Mouse (Mus musculus): ENCODE measurements around the gene Plxna2. TPM values are rescaled to one million over a fixed set of nuclear protein-coding genes. Genes with fewer than 3 reads are reported as not detected.

The Plxna2 gene
- polyA plus RNA-seq, 1 experiment: 1.6 TPM

DNA sequence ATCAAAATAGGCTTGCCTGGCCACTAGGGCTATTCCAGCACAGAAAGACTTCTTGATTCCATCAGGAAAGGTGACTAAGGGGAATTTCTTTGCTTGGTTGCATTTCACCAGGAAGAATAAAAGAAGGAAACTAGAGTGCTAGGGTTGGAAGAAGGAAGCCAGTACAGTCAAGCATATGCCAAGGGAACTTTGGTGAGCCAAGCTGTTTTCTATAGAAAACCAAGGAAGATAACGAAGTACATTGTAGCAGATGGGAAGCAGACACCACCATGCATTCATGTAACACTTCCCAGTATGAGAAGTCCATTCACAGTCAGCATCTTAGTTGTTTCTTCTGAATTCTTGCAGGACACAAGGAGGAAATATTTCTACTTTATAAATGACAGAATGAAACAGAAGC, 5.4 kb upstream of the Plxna2 start:
- Histone ChIP-seq H3K36me3 (ENCODE audit: control insufficient read depth, insufficient read depth, low read length, poor library complexity, severe bottlenecking) (no peaks in the 10 kb centered on the region), H3K9me3 (replicated peaks; ENCODE audit: control insufficient read depth, insufficient read depth, low read length, poor library complexity, severe bottlenecking) (no peaks in the 10 kb centered on the region), H3K27me3 (ENCODE audit: control insufficient read depth, insufficient read depth, low read length, poor library complexity, severe bottlenecking) (no peaks in the 10 kb centered on the region), H3K4me1 (ENCODE audit: control insufficient read depth, insufficient read depth, low read length) (peaks cover 1% of the 10 kb centered on the region), H3K27ac (ENCODE audit: insufficient read depth, low read length) (no peak overlapping the region), H3K9ac (ENCODE audit: low read depth, poor library complexity, severe bottlenecking) (no peak overlapping the region), H3K4me3 (ENCODE audit: low read depth, low read length) (no peak overlapping the region)
- TF ChIP-seq EP300 (IDR thresholded peaks at IDR 0.05; ENCODE audit: insufficient read depth, low read depth, low read length) (no peak), CTCF (IDR thresholded peaks at IDR 0.05; ENCODE audit: low read depth, low read length) (no peak), POLR2A (IDR thresholded peaks at IDR 0.05; ENCODE audit: insufficient read depth, low read length) (no peak)

DNA sequence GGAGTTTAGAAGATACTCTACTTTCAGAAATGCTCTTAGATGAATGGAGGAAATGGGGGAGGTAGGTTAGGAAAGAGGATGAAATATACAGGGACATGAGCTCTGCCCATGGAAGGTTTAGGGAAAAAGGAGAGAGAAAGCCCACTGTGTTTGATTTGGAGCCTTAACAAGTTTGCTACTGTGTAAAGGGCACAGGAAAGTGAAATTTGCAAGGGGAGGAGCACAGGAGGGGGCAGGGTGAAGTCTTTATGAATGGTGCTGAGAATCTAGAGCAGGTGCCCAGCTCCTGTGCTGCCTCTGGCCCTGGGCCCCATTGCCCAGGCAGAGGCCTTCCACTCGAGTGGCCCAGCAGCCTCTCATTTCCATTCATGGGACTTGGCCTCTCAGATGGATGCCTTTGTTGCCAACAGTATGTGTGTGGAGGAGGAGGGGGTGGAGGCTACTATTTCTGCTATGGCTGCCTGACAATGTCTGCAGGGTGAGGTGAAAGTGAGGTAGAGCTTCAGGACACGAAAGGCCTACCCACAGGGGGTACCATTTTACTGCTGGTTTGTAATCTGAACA, 4.7 kb upstream of the Plxna2 start:
- H3K9me3 ChIP-seq (replicated peaks; ENCODE audit: control insufficient read depth, insufficient read depth, low read length, poor library complexity, severe bottlenecking): no peaks in the 10 kb centered on the region
- no peak overlapping the region for H3K9ac ChIP-seq (ENCODE audit: low read depth, poor library complexity, severe bottlenecking)
- H3K36me3 ChIP-seq (ENCODE audit: control insufficient read depth, insufficient read depth, low read length, poor library complexity, severe bottlenecking): no peaks in the 10 kb centered on the region
- peaks cover 1% of the 10 kb centered on the region for H3K4me1 ChIP-seq (ENCODE audit: control insufficient read depth, insufficient read depth, low read length)
- no peak for TF ChIP-seq CTCF (IDR thresholded peaks at IDR 0.05; ENCODE audit: low read depth, low read length)
- TF ChIP-seq POLR2A (IDR thresholded peaks at IDR 0.05; ENCODE audit: insufficient read depth, low read length): no peak
- no peak for TF ChIP-seq EP300 (IDR thresholded peaks at IDR 0.05; ENCODE audit: insufficient read depth, low read depth, low read length)
- H3K27ac ChIP-seq (ENCODE audit: insufficient read depth, low read length): no peak overlapping the region
- H3K27me3 ChIP-seq (ENCODE audit: control insufficient read depth, insufficient read depth, low read length, poor library complexity, severe bottlenecking): no peaks in the 10 kb centered on the region
- H3K4me3 ChIP-seq (ENCODE audit: low read depth, low read length): no peak overlapping the region

DNA sequence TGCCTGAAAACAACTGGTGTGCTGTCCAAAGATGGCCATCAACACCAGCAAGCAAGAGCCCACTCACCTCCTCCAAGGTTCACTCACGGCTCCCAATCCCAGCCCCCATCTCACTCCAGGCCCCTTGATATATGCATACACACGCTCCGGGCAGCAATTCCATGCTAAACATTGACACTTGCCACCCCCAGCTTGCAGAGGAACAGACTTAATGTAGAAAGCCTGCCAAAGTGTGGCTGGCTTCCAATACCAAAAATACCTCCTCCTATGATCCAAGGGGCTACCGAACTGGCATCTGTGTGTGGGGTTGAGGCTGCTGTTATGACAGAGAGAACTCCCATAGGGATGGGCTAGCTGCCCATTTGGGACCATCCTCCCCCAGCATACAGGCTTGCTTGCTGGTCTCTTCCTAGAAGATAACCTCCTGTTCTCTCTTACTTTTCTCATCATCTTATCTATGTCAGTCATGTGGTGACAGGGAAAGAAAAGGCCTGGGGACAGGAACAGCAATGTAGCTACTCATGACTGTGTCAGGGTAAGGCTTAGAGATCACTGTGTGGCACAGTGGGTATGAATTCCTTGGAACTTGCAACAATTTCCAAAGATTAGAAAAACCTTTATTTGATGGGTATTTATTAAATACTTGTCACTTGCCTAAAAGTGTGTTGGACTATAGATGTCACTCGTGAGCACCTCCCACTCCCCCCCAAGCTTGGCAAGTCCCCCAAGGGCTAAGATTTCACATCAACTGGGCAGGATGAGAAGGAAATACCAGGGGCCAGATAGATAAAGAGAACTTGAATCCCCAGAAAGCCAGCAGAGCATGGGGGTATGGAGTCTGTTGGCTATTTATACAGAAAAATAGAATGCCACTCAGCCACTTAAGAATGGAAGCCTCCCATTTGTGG, 3.8 kb upstream of the Plxna2 start:
- Histone ChIP-seq H3K27ac (ENCODE audit: insufficient read depth, low read length) (no peak overlapping the region), H3K27me3 (ENCODE audit: control insufficient read depth, insufficient read depth, low read length, poor library complexity, severe bottlenecking) (no peaks in the 10 kb centered on the region), H3K4me3 (ENCODE audit: low read depth, low read length) (no peak overlapping the region), H3K9me3 (replicated peaks; ENCODE audit: control insufficient read depth, insufficient read depth, low read length, poor library complexity, severe bottlenecking) (no peaks in the 10 kb centered on the region), H3K4me1 (ENCODE audit: control insufficient read depth, insufficient read depth, low read length) (peaks cover 1% of the 10 kb centered on the region), H3K36me3 (ENCODE audit: control insufficient read depth, insufficient read depth, low read length, poor library complexity, severe bottlenecking) (no peaks in the 10 kb centered on the region), H3K9ac (ENCODE audit: low read depth, poor library complexity, severe bottlenecking) (no peak overlapping the region)
- no peak for TF ChIP-seq CTCF (IDR thresholded peaks at IDR 0.05; ENCODE audit: low read depth, low read length)

DNA sequence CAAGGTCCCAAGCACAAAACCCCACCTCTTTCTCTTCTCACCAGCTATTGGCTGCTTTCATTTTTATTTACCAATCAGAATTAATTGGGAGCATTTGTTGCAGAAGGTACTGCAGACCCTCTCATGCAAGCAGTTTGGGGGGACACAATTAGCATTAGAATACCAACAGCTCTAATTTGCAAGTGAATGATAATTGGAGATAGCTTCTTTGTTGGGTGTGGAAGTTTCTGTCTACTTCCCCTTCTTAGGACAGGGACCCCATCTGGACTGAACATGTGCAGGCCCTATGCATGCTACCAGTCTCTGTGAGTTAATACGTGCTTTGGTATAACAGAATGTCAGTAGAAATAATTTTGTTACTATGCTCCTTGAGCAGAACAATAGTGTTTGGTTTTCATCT, 1.9 kb upstream of the Plxna2 start:
- TF ChIP-seq POLR2A (IDR thresholded peaks at IDR 0.05; ENCODE audit: insufficient read depth, low read length): no peak
- TF ChIP-seq EP300 (IDR thresholded peaks at IDR 0.05; ENCODE audit: insufficient read depth, low read depth, low read length): no peak
- TF ChIP-seq CTCF (IDR thresholded peaks at IDR 0.05; ENCODE audit: low read depth, low read length): no peak
- Histone ChIP-seq H3K4me3 (ENCODE audit: low read depth, low read length) (no peak overlapping the region), H3K9ac (ENCODE audit: low read depth, poor library complexity, severe bottlenecking) (no peak overlapping the region), H3K27ac (ENCODE audit: insufficient read depth, low read length) (no peak overlapping the region), H3K27me3 (ENCODE audit: control insufficient read depth, insufficient read depth, low read length, poor library complexity, severe bottlenecking) (no peaks in the 10 kb centered on the region; the same call in 1 of the 2 replicates), H3K4me1 (ENCODE audit: control insufficient read depth, insufficient read depth, low read length) (no peaks in the 10 kb centered on the region), H3K9me3 (replicated peaks; ENCODE audit: control insufficient read depth, insufficient read depth, low read length, poor library complexity, severe bottlenecking) (no peaks in the 10 kb centered on the region), H3K36me3 (ENCODE audit: control insufficient read depth, insufficient read depth, low read length, poor library complexity, severe bottlenecking) (no peaks in the 10 kb centered on the region)

DNA sequence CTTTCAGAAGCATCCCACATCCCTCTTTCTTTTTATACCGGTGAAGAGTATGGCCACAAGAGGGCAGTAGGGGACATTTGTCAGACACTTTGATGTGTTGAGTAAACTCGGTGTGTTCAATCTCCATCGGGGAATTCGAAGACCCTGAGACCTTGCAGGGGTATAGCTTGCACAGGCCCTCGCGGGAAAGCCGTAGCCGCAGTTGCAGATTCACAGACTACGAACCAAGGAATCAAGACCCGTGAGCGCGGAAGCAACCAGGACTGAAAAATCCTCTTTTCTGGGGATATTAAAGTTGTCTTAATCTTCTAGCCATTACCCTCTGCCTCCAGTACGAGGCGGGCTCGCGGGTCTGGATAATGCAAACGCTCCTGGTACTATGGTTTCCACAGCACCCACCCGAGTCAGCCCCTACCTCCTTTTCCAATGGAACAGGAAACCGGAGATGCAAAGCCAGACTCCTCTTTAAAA, 858 bp downstream of the Plxna2 start:
- H3K9me3 ChIP-seq (replicated peaks; ENCODE audit: control insufficient read depth, insufficient read depth, low read length, poor library complexity, severe bottlenecking): no peaks in the 10 kb centered on the region
- no peak overlapping the region for H3K9ac ChIP-seq (ENCODE audit: low read depth, poor library complexity, severe bottlenecking)
- no peaks in the 10 kb centered on the region for H3K36me3 ChIP-seq (ENCODE audit: control insufficient read depth, insufficient read depth, low read length, poor library complexity, severe bottlenecking)
- no peak overlapping the region for H3K27ac ChIP-seq (ENCODE audit: insufficient read depth, low read length)
- no peaks in the 10 kb centered on the region; the same call in 1 of the 2 replicates for H3K27me3 ChIP-seq (ENCODE audit: control insufficient read depth, insufficient read depth, low read length, poor library complexity, severe bottlenecking)
- TF ChIP-seq EP300 (IDR thresholded peaks at IDR 0.05; ENCODE audit: insufficient read depth, low read depth, low read length) (no peak), CTCF (IDR thresholded peaks at IDR 0.05; ENCODE audit: low read depth, low read length) (no peak), POLR2A (IDR thresholded peaks at IDR 0.05; ENCODE audit: insufficient read depth, low read length) (no peak)
- no peaks in the 10 kb centered on the region for H3K4me1 ChIP-seq (ENCODE audit: control insufficient read depth, insufficient read depth, low read length)
- H3K4me3 ChIP-seq (ENCODE audit: low read depth, low read length): no peak overlapping the region; the same call in 1 of the 2 replicates
